Mouse (Mus musculus): ENCODE measurements around the gene Hoxa13. TPM values are rescaled to one million over a fixed set of nuclear protein-coding genes. Genes with fewer than 3 reads are reported as not detected.

Hoxa13 gene
- total RNA-seq (2021): not detected
- long read RNA-seq, experiment 1: 0 reads
- long read RNA-seq, experiment 2: 0 reads

DNA sequence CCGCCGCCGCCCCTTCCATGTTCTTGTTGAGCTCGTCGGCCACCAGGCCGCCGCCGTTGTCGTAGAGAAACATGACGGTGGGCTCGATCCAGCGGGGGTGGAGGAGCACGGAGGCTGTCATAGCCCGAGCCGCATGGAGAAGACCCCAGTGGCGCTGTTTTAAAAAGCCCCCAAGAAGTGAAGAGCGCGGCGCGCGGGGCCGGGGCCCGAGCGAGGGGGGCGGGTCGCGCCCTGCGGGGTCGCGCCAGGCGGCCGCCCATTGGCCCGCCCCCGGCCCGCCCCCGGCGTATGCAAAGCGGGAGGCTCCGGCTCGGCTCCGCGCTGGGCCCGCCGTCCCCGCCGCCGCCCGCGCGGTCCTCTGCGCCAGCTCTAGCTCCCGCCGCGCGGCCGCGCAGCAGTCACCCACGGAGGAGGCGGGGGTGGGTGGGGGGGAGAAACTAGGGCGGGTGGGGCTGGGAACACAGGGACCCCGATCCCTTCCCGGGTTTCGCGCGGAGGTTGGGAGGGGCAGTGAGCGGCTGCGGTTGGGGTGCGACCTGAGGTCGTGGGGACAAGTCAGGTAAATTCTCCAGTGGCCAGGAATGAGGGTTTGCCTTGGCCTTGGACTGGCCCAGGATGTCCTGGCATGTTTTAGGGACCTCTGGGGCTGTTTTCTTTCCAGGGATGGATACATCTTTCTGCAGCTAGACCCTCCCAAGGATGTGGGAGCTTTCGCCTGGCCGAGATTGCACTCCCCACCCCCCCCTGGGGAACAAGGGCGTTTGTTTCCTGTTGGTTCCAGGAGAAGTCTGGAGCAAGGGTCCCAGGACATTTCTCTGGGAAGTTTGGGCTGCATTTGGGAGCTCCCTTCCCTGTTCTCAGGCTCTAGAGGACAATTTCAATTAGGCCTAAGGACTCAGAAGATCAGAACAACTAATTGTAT is at the start of gene Hoxa13:
Hoxa13 (minus strand) TSS at position 227 of the 922 bp plus-strand sequence.
- no peak for DNase-seq (ENCODE audit: low spot score in 2 of 2)

GRCm38 (mm10) chr6:52310366-52310765 is 49.7 kb upstream of the Hoxa13 start:
- no peak for DNase-seq (ENCODE audit: low spot score in 2 of 2)

DNA sequence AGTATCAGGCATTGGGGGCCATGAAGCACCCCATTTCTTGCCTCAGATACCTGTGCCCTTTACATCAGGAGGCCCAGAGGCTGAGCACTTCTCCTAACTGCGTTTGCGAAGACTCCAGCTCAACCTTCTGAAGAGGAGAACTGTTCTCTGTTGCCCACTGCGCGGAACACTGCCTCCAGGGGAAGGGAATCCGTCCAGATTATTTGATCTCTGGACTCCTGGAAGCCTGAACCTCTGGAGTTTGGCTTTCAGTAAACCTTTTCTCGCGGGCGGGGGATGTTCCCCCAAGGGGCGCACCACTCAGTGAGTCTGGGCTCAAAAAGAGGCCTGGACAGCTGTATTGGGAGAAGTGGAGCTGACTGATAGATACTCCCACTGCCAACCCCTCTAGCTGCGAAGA is 49.1 kb upstream of the Hoxa13 start:
- no peak for DNase-seq (ENCODE audit: low spot score in 2 of 2)

DNA sequence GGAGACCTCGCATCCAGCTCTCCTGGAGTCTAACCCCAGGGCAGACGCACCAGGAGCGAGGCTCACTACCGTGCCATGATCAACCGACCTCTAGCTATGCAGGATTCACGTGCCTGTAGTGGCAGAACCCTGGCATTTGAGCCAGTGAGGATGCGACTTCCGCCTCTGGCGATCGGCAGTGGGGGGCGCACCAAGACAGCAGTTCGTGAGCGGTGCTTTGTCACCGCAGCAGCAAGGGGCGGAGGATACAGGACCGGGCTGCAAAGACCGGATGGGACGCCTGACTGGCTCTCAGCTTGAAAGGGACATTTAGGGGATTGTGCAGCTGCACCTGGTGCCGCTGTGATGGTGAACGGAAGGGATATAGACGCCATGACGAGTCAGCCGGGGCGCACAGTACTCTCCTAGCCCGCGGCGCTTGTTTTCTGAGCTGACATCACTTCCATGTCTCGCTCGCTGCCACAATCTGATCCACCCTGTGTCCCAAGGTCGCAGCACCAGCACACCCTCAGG is 45.3 kb upstream of the Hoxa13 start:
- peak; percentile 57 to 62 for DNase-seq (ENCODE audit: low spot score in 2 of 2)

- no peak for DNase-seq (ENCODE audit: low spot score in 2 of 2)
Measured at GRCm38 (mm10) chr6:52303426-52303825, 42.7 kb upstream of the Hoxa13 start.

DNA sequence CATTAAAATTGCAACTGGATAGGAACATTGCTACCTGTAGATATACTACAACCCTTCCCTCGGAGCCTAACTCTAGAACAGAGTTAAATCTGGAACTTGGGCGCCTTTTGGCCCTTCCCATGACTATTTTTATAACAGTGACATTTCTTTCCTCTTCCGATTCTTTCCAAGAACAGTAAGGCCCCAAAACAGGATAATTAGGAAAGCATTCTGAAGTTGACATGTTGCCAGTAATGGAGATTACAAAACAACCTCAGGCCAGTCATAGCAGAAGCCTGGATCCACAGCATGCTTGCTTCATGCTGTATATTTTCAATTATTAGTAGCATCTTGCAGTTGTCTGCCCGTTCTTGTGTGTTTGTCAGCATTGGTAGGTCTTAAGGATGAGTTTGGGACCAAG is 40.1 kb upstream of the Hoxa13 start:
- no peak for DNase-seq (ENCODE audit: low spot score in 2 of 2)

- no peak for DNase-seq (ENCODE audit: low spot score in 2 of 2)
Measured at GRCm38 (mm10) chr6:52298511-52298910, 37.8 kb upstream of the Hoxa13 start.

DNA sequence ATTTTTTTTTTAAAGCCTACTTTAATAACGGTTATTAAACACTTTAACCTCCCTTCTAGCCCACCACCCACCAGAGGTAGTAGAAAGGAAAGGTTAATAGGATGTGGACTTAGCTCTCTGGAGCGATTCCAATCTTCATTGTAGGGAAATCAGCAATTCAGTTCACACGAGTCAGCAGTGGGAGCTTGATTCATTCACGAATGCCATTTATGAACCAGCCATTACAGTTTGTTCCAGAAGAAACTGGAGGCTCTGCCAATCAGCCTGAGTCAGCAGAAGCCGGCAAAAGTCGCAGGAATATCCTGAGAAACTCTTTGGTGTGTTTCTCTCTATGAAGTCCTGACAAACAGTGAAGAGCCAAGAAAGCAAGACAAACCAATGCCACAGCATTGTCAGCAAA is 33.9 kb upstream of the Hoxa13 start:
- no peak for DNase-seq (ENCODE audit: low spot score in 2 of 2)

DNA sequence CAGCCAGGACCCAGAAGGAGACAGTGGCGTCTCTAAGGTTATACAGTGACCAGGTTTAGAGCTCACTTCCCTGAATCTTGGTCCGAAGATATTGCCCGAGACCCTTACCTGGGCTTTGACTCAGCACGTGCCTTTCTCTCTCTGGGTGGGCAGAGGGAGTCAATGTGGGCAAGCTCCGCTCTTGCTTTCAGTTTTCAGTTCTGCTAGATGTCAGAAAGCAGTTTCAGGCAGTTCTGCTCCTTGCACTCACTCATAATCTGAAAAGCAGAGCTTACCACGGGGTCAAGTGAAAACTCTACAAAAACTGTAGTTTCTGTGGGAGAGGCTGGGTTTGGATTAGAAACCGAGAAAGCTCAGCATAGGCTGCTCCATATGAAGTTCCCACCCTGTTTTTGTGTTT is 31.6 kb upstream of the Hoxa13 start:
- no peak for DNase-seq (ENCODE audit: low spot score in 2 of 2)

GRCm38 (mm10) chr6:52291021-52291860 is 30.6 kb upstream of the Hoxa13 start:
- no peak for DNase-seq (ENCODE audit: low spot score in 2 of 2)

- DNase-seq (ENCODE audit: low spot score in 2 of 2): no peak
Measured at GRCm38 (mm10) chr6:52290186-52290585, 29.5 kb upstream of the Hoxa13 start.

DNA sequence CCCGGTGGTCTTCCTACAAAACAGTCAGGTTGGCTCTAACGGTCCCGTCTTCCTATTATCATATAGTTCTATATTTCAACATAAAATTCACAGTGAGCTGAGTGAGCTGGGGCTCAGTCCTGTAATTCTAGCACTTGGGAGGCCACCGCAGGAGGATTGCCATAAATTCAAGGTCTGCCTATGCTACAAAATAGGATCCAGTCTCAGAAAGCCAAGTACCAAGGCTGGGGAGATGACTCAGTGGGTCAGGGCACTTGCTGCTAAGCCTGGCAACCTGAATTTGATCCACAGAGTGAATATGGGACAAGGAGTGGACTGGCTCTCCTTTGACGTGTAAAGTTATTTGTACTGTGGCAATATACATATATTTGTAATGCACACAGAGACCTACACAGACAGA is 23.2 kb upstream of the Hoxa13 start:
- DNase-seq (ENCODE audit: low spot score in 2 of 2): no peak

- DNase-seq (ENCODE audit: low spot score in 2 of 2): no peak
Measured at GRCm38 (mm10) chr6:52281084-52281483, 20.4 kb upstream of the Hoxa13 start.

DNA sequence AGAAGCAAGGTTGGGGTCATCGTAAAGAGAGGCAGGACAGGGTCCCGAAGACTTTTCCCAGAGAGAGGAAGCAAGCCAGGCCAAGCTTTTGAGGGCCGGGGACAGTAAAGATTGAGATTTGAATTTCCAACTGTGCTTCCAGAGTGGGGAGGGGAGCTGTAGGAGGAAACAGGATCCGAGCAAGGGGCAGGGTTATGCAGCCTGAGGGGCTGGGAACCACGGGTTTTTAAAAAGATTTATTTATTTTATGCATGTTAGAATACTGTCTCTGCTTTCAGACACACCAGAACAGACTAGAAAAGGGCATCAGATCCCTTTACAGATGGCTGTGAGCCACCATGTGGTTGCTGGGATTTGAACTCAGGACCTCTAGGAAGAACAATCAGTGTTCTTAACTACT is 16.2 kb upstream of the Hoxa13 start:
- DNase-seq (ENCODE audit: low spot score in 2 of 2): no peak

GRCm38 (mm10) chr6:52276382-52276781 is 15.7 kb upstream of the Hoxa13 start:
- no peak for DNase-seq (ENCODE audit: low spot score in 2 of 2)

DNA sequence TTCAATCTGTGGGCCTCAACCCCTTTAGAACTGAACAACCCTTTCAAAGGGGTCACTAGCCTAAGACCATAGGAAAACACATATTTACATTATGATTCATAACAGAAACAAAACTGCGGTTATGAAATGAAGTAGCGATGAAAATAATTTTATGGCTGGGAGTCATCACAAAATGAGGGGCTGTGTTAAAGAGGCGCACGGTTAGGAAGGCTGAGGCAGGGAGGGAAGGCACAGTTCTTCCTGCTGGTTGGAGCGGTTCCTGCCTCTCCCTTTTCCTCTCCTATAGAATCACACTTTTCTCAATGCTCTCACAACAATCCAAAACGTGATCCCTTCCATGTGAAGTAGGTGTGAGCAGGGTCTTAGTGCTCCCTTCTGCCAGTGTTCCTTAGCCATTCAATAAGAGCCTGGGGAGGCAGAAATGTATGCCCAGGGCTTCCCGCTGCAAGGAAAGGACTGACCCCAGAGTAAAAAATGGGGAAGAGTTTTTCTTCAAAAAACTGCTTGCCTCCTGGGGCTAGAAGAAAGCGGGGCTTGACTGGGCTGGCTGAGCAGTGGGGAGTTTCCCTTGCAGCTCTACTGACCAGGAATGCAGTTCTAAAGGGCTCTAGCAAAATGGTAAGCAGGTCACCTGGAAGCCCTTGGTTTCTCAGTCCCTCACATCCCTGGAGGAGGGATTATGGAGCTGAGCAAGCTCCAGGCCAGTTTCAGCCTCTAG is 15.0 kb upstream of the Hoxa13 start:
- DNase-seq (ENCODE audit: low spot score in 2 of 2): no peak

- no peak for DNase-seq (ENCODE audit: low spot score in 2 of 2)
Measured at GRCm38 (mm10) chr6:52274576-52274975, 13.9 kb upstream of the Hoxa13 start.

GRCm38 (mm10) chr6:52273656-52274280 is 13.1 kb upstream of the Hoxa13 start:
- DNase-seq (ENCODE audit: low spot score in 2 of 2): no peak

DNA sequence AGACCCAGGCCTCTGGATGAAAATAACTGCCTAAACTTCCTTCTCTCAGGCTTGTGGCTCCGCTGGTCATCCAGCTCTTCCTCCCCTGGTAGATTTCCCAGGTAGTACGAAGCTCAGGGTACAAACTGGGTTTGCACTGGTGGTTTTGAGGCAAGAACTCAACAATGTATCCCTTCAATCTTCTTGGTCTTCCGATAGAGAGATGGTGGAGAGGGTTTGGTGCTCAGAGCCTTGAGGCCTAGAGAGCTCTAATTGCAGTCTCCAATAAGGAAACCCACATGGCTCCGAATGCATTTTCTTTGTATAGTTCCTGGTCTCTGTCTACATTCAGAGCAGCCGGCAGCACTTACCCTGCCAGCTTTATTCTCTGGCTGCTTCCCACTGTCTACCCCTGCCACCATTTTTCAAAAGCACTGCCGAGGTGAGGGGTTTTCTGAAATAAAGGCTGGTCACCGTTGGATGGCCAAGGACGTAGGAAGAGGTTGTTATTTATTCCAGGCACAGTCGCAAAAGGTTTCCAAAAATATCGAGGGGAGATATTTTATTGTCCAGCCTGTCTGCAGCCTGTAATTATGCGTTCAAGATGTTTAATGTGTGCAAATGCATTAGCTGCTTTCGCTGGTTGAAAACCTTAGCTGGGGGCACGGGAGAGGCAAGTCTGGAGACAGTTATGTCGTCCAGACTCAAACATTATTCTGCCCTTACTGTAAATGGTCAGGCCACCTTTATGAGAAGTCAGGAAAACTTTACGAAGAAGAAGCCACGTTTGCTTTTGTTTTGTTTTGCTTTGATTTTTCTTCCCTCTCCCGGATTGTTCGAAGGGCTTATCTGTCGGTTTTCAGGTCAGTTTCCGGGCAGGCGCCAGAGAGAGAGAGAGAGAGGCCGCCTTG is 12.3 kb upstream of the Hoxa13 start:
- DNase-seq (ENCODE audit: low spot score in 2 of 2): no peak
